Mouse (Mus musculus) gastrocnemius, adult 2 months (tissue): ENCODE data around the gene Npas4. TPM values are rescaled to one million over a fixed set of nuclear protein-coding genes. Genes with fewer than 3 reads are reported as not detected.
A peak's percentile ranks its signal among the peaks of the same experiment; 100 is the strongest.
"Not testable (repeated sequence)": the region's sequence is repeated elsewhere in the genome, so short reads cannot be mapped to it uniquely, and the experiment has no call there.

Experiments
- DNase-seq: peaks from one replicate; pipeline ENCODE4 v3.0.0; 2022
- H3K27ac ChIP-seq: fragments of 200-600 bp; 2 replicates; pipeline ENCODE4 v1.8.1; 2022; ENCODE audit warnings: mild to moderate bottlenecking
- H3K4me3 ChIP-seq: fragments of 200-600 bp; 2 replicates; pipeline ENCODE4 v1.8.1; 2022; ENCODE audit warnings: mild to moderate bottlenecking, moderate library complexity
- CTCF ChIP-seq: fragments of 200-600 bp; IDR thresholded peaks from 2 replicates; pipeline ENCODE4 v1.8.1; 2022; ENCODE audit warnings: antibody characterized with exemption, mild to moderate bottlenecking, moderate library complexity
- intact Hi-C: fragments of 180-260 bp; cut with DNase I; formaldehyde crosslinking; loops from one replicate; pipeline ENCODE4 v1.15.1; 2025
- total RNA-seq, 2 experiments: library from RNA; stranded (reverse); gene quantifications; 2 replicates each; pipeline ENCODE4 v1.2.3; 2021

Gene Npas4
- total RNA-seq, 2 experiments from 2014 or later: 0.13 TPM; not detected in 1

DNA sequence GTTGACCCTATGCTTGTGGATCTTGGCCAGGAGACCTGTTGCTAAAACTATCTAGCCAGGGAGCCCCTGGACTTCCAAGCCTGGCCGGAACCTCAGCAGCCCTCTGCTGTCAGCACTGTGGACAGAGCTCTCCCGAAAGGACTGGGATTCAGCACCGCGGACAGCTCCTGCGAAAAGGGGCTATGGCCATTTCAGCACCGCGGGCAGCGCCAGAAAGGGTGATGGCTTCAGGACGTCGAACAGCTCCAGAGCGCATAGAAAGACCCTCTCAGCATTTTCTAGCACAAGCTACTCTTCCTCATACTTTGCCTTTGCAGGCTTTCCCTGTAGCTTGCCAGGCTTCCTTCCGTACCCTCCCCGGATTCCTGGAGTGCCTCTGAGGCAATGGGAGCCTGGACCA lies 1.1 kb downstream of the Npas4 start:
- no peak; the same call in 1 of the 2 replicates for TF ChIP-seq CTCF
- H3K27ac ChIP-seq: no peak overlapping the region
- DNase-seq: peak; percentile 93
- intact Hi-C loops: no loop called here
- no peak overlapping the region for H3K4me3 ChIP-seq

DNA sequence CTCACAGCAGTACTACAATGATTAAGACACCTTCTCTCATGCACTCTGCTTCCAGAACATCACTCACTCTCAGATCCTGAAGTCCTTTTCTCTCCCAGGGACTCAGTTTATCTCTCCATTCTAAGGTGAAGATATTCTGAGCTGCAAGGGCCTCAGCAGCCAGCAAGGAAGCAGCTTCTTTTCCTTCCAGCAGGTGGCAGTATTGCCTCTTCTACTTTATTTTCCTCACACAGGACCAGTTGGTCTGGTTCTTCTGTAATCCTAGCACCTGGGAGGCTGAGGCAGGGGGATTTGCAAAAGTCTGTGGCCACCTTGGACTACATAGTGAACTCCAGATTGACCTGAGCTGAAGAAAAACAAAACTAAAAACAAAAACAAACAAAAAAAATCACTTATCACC lies 8.3 kb downstream of the Npas4 start:
- intact Hi-C loops: loop anchor here (1.0 kb wide), 1 partner anchor 21 kb away; no protein-coding TSS in a partner anchor
- peak; percentile 87 for TF ChIP-seq CTCF
- H3K4me3 ChIP-seq: no peak overlapping the region
- no peak overlapping the region for H3K27ac ChIP-seq
- no peak for DNase-seq

DNA sequence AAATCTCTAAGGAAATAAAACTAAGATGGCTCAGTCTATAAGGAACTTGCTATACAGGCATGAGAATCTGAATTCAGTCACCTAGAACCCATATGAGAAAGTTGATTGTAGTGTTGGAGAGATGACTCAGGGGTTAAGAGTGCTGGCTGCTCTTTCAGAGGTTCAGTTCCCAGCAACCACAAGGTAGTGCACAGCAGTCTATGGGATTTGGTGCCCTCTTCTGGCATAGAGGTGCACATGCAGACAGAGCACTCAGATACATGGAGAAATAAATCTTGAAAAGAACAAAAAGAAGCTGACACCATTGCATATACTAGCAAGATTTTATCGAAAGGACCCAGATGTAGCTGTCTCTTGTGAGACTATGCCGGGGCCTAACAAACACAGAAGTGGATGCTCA lies 21.9 kb downstream of the Npas4 start:
- intact Hi-C loops: loop anchor here (10.0 kb wide), 2 partner anchors 213 to 343 kb away; partner anchors contain the start of genes Rbm4b and Rce1
- H3K4me3 ChIP-seq: no peak overlapping the region
- no peak for DNase-seq
- peak; percentile 50 for TF ChIP-seq CTCF
- no peak overlapping the region for H3K27ac ChIP-seq

DNA sequence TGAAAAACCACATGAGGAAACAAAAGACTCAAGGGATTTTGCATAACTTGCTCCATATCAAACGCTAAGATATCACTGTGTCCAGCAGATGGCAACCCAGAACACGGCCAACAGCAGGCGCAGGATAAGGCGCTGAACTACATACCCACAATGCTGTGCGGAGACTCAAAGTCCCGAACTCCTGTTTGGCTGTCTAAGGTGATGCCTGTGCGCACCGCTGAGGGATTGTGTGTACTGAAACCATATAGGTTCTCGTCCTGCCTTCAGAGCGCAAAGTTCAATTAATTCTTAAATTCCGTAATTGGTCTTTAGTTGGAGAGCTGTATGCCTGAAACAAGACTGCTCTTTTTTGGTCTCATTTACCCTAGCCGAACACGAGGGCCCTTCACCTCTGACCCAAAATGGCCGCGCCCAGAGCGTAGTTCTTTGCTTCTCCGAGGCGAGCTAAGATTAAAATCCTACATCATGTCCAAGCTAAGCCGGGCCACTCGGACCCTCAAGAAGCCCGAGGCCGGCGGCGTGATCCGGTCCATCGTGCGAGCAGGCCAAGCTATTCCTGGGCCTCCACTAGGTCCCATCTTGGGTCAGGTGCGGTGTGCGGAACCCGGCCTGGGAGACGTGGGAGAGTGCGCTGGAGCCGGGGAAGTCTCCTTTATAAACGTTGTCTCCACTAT lies 28.1 kb downstream of the Npas4 start, which contains the start of gene Mrpl11:
Mrpl11 (plus strand) TSS at position 220 of the 674 bp plus-strand sequence.
- peak; percentile 90 for DNase-seq
- Histone ChIP-seq H3K27ac (peak within 1 kb of the TSS; percentile 95), H3K4me3 (peak within 1 kb of the TSS; percentile 94)
- TF ChIP-seq CTCF: peak; percentile 86
- intact Hi-C loops: loop anchor here (10.0 kb wide), 2 partner anchors 207 to 337 kb away; partner anchors contain the start of genes Rbm4b and Rce1

DNA sequence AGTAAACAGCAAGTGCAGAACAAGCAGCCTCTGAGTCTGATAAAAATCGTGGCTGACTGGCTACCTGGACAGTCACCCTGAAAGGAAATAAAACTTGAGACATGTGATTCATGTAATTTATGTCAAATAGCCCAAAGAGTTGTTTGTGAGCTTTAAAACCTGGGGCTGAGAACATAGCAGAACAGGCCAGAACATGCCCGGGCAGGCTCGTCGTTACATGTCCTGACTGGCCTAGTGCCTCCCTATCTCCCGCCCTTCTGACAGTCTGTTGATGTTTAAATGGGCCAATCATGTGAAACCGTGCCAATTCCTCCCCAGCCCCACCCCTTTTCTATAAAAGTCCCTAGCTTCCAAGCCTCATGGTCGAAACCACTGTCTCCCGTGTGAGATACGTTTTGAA lies 41.5 kb downstream of the Npas4 start:
- DNase-seq, intact Hi-C loops, H3K27ac ChIP-seq: not testable (repeated sequence)

DNA sequence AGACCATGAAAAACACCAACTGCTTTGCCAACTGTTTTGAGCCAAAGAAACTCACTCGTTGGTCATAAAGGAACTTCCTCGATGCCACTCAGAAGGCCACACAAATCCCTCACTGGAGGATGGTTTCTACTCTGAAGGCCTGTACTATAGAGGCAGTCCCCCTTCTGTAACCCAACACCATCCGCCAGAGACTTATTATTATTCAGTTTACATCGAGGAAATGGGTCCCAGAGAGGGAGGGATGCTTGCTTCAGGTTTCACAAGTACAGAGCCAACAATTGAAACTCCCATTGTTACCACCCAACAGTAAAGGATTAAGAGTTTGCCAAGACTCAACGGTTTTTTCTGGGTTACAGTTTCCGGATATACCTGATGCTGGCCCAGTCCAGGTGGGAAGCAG lies 44.6 kb downstream of the Npas4 start:
- Histone ChIP-seq H3K4me3 (no peak overlapping the region), H3K27ac (no peak overlapping the region)
- intact Hi-C loops: no loop called here
- no peak for DNase-seq
- TF ChIP-seq CTCF: no peak

More for the DNA sequence above, 41.5 kb downstream of the Npas4 start:
- H3K4me3 ChIP-seq: not testable (repeated sequence)

DNA sequence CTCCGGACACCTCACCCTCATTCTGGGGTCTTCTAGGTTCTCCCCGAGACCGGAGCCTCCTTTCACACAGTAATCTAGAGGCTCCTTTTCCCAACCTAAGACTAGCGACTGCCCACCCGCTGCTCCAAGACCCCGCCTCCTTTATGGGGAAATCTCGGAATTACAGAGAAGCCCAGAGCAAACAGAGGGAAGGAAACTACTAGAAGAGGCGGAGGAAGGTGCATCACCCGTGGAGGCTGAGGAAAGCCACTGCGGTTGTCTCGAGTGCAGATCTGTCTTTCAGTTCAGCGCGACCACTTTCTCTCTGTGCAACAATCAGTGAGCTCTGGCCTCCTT lies 46.9 kb downstream of the Npas4 start:
- intact Hi-C loops: no loop called here
- peak overlapping the region; percentile 81; the same call in 1 of the 2 replicates for H3K27ac ChIP-seq
- no peak for DNase-seq
- TF ChIP-seq CTCF: no peak
- peak overlapping the region; percentile 82 for H3K4me3 ChIP-seq

DNA sequence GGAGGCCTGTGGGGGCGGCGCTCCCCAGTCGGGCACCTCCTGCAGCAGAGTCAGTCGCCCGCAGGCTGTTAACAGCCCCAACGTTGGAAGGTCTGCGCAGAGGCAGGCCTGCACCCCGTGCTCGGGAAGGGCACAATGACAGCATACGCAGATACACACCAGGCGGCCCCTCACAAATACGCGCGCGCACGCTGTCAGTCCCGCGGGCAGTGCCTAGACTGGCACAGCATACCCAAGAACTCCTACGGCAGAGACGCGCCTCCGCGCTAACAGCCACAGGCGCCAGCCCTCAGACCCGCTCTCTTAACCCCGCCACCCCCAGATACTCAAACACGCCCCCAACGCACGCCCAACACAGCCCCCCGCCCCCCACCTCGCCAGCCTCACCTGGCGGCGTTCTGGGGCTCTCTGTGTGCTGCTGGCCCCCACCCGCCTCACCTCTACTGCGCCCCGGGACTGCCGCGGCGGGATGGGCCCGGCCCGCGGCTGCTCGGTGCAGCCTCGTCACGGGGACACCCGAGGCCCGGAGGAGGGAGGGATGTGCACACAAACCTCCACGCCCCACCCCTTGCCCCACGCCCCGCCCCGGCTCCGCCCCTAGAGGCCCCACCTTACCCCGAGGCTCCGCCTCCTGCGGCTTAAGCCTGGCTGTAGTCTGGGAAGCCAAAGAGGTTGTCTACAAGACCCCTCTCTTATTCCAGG lies 47.4 kb downstream of the Npas4 start, which contains the start of gene Peli3:
Peli3 (minus strand) TSS at position 577 of the 702 bp plus-strand sequence.
- intact Hi-C loops: no loop called here

DNA sequence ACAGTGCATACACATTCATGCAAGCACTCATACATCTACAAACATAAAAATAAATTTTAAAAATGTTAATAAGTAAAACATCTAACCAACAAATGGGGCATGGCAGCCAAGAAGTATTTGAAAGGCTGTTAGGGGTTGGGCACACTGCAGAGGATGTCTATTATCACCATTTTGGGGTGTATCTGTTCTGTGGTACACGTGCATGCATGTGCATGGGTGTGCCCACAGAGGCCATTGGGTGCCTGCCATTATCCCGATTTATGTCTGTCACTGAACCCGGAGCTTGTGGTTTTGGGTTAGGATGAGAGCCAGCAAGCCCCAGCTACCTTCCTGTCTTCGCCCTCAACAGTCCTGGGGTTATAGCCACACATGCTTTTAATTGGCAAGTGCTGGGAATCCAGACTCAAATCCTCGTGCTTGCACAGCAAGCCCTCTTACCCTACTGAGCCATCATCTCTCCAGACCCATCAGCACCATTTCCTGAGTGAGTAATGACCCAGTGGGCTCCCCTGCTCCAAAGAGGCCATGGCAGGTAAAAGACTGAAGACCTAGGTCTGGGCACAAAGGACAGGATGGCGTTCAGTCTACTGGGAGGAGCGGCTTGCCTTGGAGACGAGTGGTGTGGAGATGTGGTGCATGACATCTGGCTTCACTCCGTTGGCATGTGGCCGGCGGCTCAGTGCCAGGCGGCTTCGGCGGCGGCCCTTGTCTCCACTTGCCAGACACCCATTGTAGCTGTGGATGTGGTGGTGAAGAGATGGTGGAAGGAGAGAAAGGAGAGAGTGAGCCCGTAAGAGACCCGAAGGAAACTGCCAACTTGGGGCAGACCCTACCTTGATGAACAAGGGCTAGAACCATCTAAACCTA lies 52.4 kb downstream of the Npas4 start:
- intact Hi-C loops: no loop called here
- TF ChIP-seq CTCF: no peak
- Histone ChIP-seq H3K4me3 (no peak overlapping the region), H3K27ac (no peak overlapping the region)
- no peak for DNase-seq

More for the DNA sequence above, 47.4 kb downstream of the Npas4 start, which contains the start of gene Peli3:
- Histone ChIP-seq H3K4me3 (peak within 1 kb of the TSS; percentile 82), H3K27ac (peak within 1 kb of the TSS; percentile 81)
- TF ChIP-seq CTCF: no peak
- peak; percentile 91 for DNase-seq

DNA sequence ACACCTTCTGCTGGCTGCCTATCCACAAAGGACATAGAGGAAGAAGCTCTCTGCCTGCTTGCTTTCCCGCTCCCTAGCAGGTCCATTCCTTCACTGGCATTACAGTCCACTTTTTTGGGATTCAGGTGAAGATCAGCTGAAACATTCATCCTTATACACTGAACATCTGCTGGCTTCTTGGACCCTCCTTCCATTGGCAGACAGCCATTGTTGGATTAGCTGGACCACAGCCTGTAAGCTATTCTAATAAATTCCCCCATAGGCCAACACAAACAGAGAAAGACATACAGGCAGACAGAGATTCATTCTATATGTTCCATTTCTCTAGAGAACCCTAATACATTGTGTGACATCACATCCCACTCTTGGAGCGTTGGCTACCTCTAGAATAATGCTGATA lies 53.2 kb downstream of the Npas4 start:
- no peak for TF ChIP-seq CTCF
- Histone ChIP-seq H3K27ac (no peak overlapping the region), H3K4me3 (no peak overlapping the region)
- DNase-seq: no peak
- intact Hi-C loops: no loop called here

Other genes starting within 250 kb of the Npas4 start
- gene Rbm4b, start 233.8 kb downstream of the Npas4 start, total RNA-seq: 1 to 10 TPM; 2.1 to 2.7 TPM
- 10 to 100 TPM; 32.1 to 35.5 TPM for gene Rbm4, start 196.4 kb downstream of the Npas4 start, total RNA-seq
- 10 to 100 TPM; 11.3 to 14.0 TPM for gene Gm21992, start 178.7 kb downstream of the Npas4 start, total RNA-seq
- 10 to 100 TPM; 10.4 to 13.6 TPM for gene Rbm14, start 178.7 kb downstream of the Npas4 start, total RNA-seq
- 10 to 100 TPM; 17.4 to 24.8 TPM for gene Ccs, start 151.0 kb downstream of the Npas4 start, total RNA-seq
- gene Ccdc87, start 150.9 kb downstream of the Npas4 start, total RNA-seq: not detected
- 10 to 100 TPM; 24.8 to 41.9 TPM for gene Ctsf, start 135.2 kb downstream of the Npas4 start, total RNA-seq
- gene Actn3, start 112.4 kb downstream of the Npas4 start, total RNA-seq: over 10,000 TPM in 1 of 2 experiments, 1,000 to 10,000 TPM in 1; 5,071 to 10,315 TPM
- gene Zdhhc24, start 111.6 kb downstream of the Npas4 start, total RNA-seq: 1 to 10 TPM; 2.0 to 2.6 TPM
- gene Bbs1, start 83.7 kb downstream of the Npas4 start, total RNA-seq: 1 to 10 TPM; 1.5 to 2.1 TPM
- 10 to 100 TPM; 11.2 to 16.6 TPM for gene Dpp3, start 62.0 kb downstream of the Npas4 start, total RNA-seq
- 1 to 10 TPM; 1.5 to 2.1 TPM for gene Peli3, start 47.2 kb downstream of the Npas4 start, total RNA-seq
- gene Mrpl11, start 28.2 kb downstream of the Npas4 start, total RNA-seq: 10 to 100 TPM; 59.3 to 64.5 TPM
- gene Slc29a2, start 33.5 kb upstream of the Npas4 start, total RNA-seq: 1 to 10 TPM; 6.0 to 8.6 TPM
- 10 to 100 TPM; 20.0 to 22.4 TPM for gene B4gat1, start 48.5 kb upstream of the Npas4 start, total RNA-seq
- under 1 TPM; 0.46 to 0.59 TPM for gene AC124502.3, start 48.6 kb upstream of the Npas4 start, total RNA-seq
- gene Brms1, start 51.0 kb upstream of the Npas4 start, total RNA-seq: 10 to 100 TPM; 14.7 to 15.1 TPM
- gene Rin1, start 60.2 kb upstream of the Npas4 start, total RNA-seq: 1 to 10 TPM in 1 of 2 experiments, under 1 TPM in 1; 0.99 to 1.3 TPM
- 10 to 100 TPM in 1 of 2 experiments, 1 to 10 TPM in 1; 9.5 to 15.1 TPM for gene Cd248, start 77.8 kb upstream of the Npas4 start, total RNA-seq
- gene Tmem151a, start 95.2 kb upstream of the Npas4 start, total RNA-seq: not detected
- gene Yif1a, start 98.2 kb upstream of the Npas4 start, total RNA-seq: 10 to 100 TPM; 41.2 to 53.8 TPM
- under 1 TPM in 1 of 2 experiments, not detected in 1; 0.17 TPM for gene Cnih2, start 108.2 kb upstream of the Npas4 start, total RNA-seq
- 100 to 1,000 TPM; 112 to 128 TPM for gene Rab1b, start 116.8 kb upstream of the Npas4 start, total RNA-seq
- gene Klc2, start 128.2 kb upstream of the Npas4 start, total RNA-seq: 10 to 100 TPM; 54.7 to 56.9 TPM